Comparison of ENCODE assay signal across 8 mouse cellular contexts in genomic region chr8:124256841-124257240, GRCm38 (mm10). TPM values are rescaled to one million over a fixed set of nuclear protein-coding genes. Genes with fewer than 3 reads are reported as not detected.
DNase-seq lines count a peak whose midpoint lies in the region; ATAC-seq and TF ChIP-seq lines count a peak whose summit lies in the region.

No protein-coding gene starts in this region.

- no peak for TF ChIP-seq POLR2A in lung, adult 2 months (IDR thresholded peaks at IDR 0.05; ENCODE audit: borderline replicate concordance, extremely low read depth, low read depth, low read length)

- H3K4me1 ChIP-seq in lung, embryonic 14.5 days (ENCODE audit: insufficient read depth): peaks cover 32% of the 10 kb centered on the region
- H3K4me1 ChIP-seq in lung, adult 2 months (ENCODE audit: control insufficient read depth, insufficient read depth, low read length): peaks cover 22% of the 10 kb centered on the region
- peaks cover 22% of the 10 kb centered on the region for H3K4me1 ChIP-seq in forebrain, embryonic 14.5 days (ENCODE audit: control insufficient read depth, insufficient read depth, low read length)
- H3K4me1 ChIP-seq in hindbrain, embryonic 14.5 days (replicated peaks; ENCODE audit: control insufficient read depth, insufficient read depth, low read length): peaks cover 27% of the 10 kb centered on the region
- peaks cover 25% of the 10 kb centered on the region for H3K4me1 ChIP-seq in neural tube, embryonic 14.5 days (ENCODE audit: control insufficient read depth, insufficient read depth, low read length)

- no peaks in the 10 kb centered on the region for H3K27me3 ChIP-seq in lung, embryonic 14.5 days (ENCODE audit: insufficient read depth, low read length)
- H3K27me3 ChIP-seq in forebrain, embryonic 14.5 days (replicated peaks; ENCODE audit: control insufficient read depth, insufficient read depth, low read length): no peaks in the 10 kb centered on the region
- no peaks in the 10 kb centered on the region for H3K27me3 ChIP-seq in hindbrain, embryonic 14.5 days (ENCODE audit: control insufficient read depth, insufficient read depth, low read length)
- H3K27me3 ChIP-seq in neural tube, embryonic 14.5 days (ENCODE audit: control insufficient read depth, insufficient read depth, low read length): no peaks in the 10 kb centered on the region

- 0 out of 2 replicates have a peak overlapping the region, but pooled peaks have one; percentile 12 for H3K27ac ChIP-seq in lung, embryonic 14.5 days (ENCODE audit: low read depth)
- peak overlapping the region; percentile 70 for H3K27ac ChIP-seq in forebrain, embryonic 14.5 days (ENCODE audit: low read depth, low read length)
- peak overlapping the region; percentile 55 for H3K27ac ChIP-seq in hindbrain, embryonic 14.5 days
- peak overlapping the region; percentile 53; the same call in 1 of the 2 replicates for H3K27ac ChIP-seq in neural tube, embryonic 14.5 days (ENCODE audit: low read depth, low read length)

- H3K36me3 ChIP-seq in lung, embryonic 14.5 days (ENCODE audit: insufficient read depth): no peaks in the 10 kb centered on the region
- H3K36me3 ChIP-seq in forebrain, embryonic 14.5 days (ENCODE audit: control insufficient read depth, insufficient read depth, low read length): no peaks in the 10 kb centered on the region
- H3K36me3 ChIP-seq in hindbrain, embryonic 14.5 days (replicated peaks; ENCODE audit: control insufficient read depth, insufficient read depth): no peaks in the 10 kb centered on the region
- no peaks in the 10 kb centered on the region for H3K36me3 ChIP-seq in neural tube, embryonic 14.5 days (ENCODE audit: control insufficient read depth, insufficient read depth, low read length)

- no peak overlapping the region for H3K4me2 ChIP-seq in lung, embryonic 14.5 days
- peak overlapping the region; percentile 12; the same call in 1 of the 2 replicates for H3K4me2 ChIP-seq in forebrain, embryonic 14.5 days (ENCODE audit: low read length)
- no peak overlapping the region for H3K4me2 ChIP-seq in hindbrain, embryonic 14.5 days (replicated peaks)
- no peak overlapping the region for H3K4me2 ChIP-seq in neural tube, embryonic 14.5 days (ENCODE audit: low read depth, low read length)

- DNase-seq in lung, embryonic 14.5 days: peak; percentile 48
- no peak for DNase-seq in lung, adult 2 months
- DNase-seq in forebrain, embryonic 14.5 days (ENCODE audit: low spot score): peak; percentile 66
- DNase-seq in hindbrain, embryonic 14.5 days (ENCODE audit: low spot score): no peak
- no peak for DNase-seq in adrenal gland, adult 18-20 months (ENCODE audit: low spot score in 2 of 2)
- DNase-seq in kidney, adult 11 months: no peak
- DNase-seq in c-Kit-positive CD71-positive TER-119-positive erythroid progenitor cells, embryonic 14.5 days (ENCODE audit: low spot score): no peak

- no peak overlapping the region for H3K9ac ChIP-seq in lung, embryonic 14.5 days
- H3K9ac ChIP-seq in forebrain, embryonic 14.5 days (ENCODE audit: low read length): no peak overlapping the region
- H3K9ac ChIP-seq in hindbrain, embryonic 14.5 days: peak overlapping the region; percentile 9; the same call in 1 of the 2 replicates
- H3K9ac ChIP-seq in neural tube, embryonic 14.5 days (replicated peaks; ENCODE audit: low read depth, low read length): no peak overlapping the region

- no peak for TF ChIP-seq CTCF in lung, embryonic 14.5 days (IDR thresholded peaks at IDR 0.05; ENCODE audit: low read depth)
- no peak for TF ChIP-seq CTCF in lung, adult 2 months (IDR thresholded peaks at IDR 0.05; ENCODE audit: insufficient read depth, low read length)

- no peak overlapping the region for H3K4me3 ChIP-seq in lung, embryonic 14.5 days (ENCODE audit: low read depth, low read length)
- H3K4me3 ChIP-seq in lung, adult 2 months (replicated peaks; ENCODE audit: extremely low read depth, low read depth, low read length): no peak overlapping the region
- no peak overlapping the region for H3K4me3 ChIP-seq in forebrain, embryonic 14.5 days (ENCODE audit: low read depth, low read length)
- H3K4me3 ChIP-seq in hindbrain, embryonic 14.5 days (replicated peaks; ENCODE audit: low read length): no peak overlapping the region
- H3K4me3 ChIP-seq in neural tube, embryonic 14.5 days (ENCODE audit: low read depth, low read length): no peak overlapping the region

- no peaks in the 10 kb centered on the region for H3K9me3 ChIP-seq in lung, embryonic 14.5 days (ENCODE audit: low read depth, low read length)
- no peaks in the 10 kb centered on the region for H3K9me3 ChIP-seq in forebrain, embryonic 14.5 days (replicated peaks; ENCODE audit: control insufficient read depth, low read length)
- H3K9me3 ChIP-seq in hindbrain, embryonic 14.5 days (ENCODE audit: control insufficient read depth, low read length): no peaks in the 10 kb centered on the region
- H3K9me3 ChIP-seq in neural tube, embryonic 14.5 days (ENCODE audit: control insufficient read depth, low read length): no peaks in the 10 kb centered on the region

- WGBS in lung, embryonic 14.5 days: 55% methylated on average over 9 of the region's 9 CpGs
- 65% methylated on average over 9 of the region's 9 CpGs for WGBS in lung, adult 2 months
- 40% methylated on average over 9 of the region's 9 CpGs for WGBS in forebrain, embryonic 14.5 days
- 55% methylated on average over 9 of the region's 9 CpGs for WGBS in hindbrain, embryonic 14.5 days
- WGBS in neural tube, embryonic 14.5 days: 56% methylated on average over 9 of the region's 9 CpGs

- ATAC-seq in lung, embryonic 14.5 days (ENCODE audit: insufficient read depth): peak; percentile 41; the same call in 1 of the 2 replicates
- ATAC-seq in forebrain, embryonic 14.5 days: peak; percentile 65
- ATAC-seq in hindbrain, embryonic 14.5 days (ENCODE audit: low FRiP score): no peak
- ATAC-seq in neural tube, embryonic 14.5 days (ENCODE audit: low read depth): peak; percentile 47; the same call in 1 of the 2 replicates

RNA-seq across cellular contexts. Expression of gene Galnt2, which starts 25.6 kb away (rescaled TPM):
- 66.8 and 67.2 TPM in 2 replicates for polyA plus RNA-seq in lung, embryonic 14.5 days (2014; fragmentation: Nextera tagmentation; extraction: Ambion mirVana)
- polyA plus RNA-seq in lung, adult 2 months (2012; rRNA removed): 17.6 and 25.5 TPM in 2 replicates
- polyA plus RNA-seq in forebrain, embryonic 14.5 days (2014; fragmentation: Nextera tagmentation; extraction: Ambion mirVana): 44.3 and 49.9 TPM in 2 replicates
- polyA plus RNA-seq in hindbrain, embryonic 14.5 days (2014; fragmentation: Nextera tagmentation; extraction: Ambion mirVana): 62.9 and 70.6 TPM in 2 replicates
- polyA plus RNA-seq in neural tube, embryonic 14.5 days (2014; fragmentation: Nextera tagmentation; extraction: Ambion mirVana): 55.8 and 57.7 TPM in 2 replicates
- total RNA-seq in adrenal gland, adult 18-20 months (2021): 10 to 100 TPM; 54.3 to 63.6 TPM

Comparison
In these comparisons a context has a peak if more than half of its experiments do, and no peak if none do; other contexts are left out.
1. DNase-seq: peak in lung, embryonic 14.5 days (single experiment) and forebrain, embryonic 14.5 days (single experiment); none in lung, adult 2 months (single experiment), hindbrain, embryonic 14.5 days (single experiment), adrenal gland, adult 18-20 months (0 of 2), kidney, adult 11 months (single experiment) and c-Kit-positive CD71-positive TER-119-positive erythroid progenitor cells, embryonic 14.5 days (single experiment).
2. H3K27ac ChIP-seq: peak in every context shown above with its lines; median percentile 70 in forebrain, embryonic 14.5 days; 55 in hindbrain, embryonic 14.5 days; 53 in neural tube, embryonic 14.5 days; 12 in lung, embryonic 14.5 days.